Comparison of ENCODE assay signal across 18 mouse cellular contexts in genomic region chr15:31396755-31397154, GRCm38 (mm10). TPM values are rescaled to one million over a fixed set of nuclear protein-coding genes. Genes with fewer than 3 reads are reported as not detected.
DNase-seq lines count a peak whose midpoint lies in the region; ATAC-seq and TF ChIP-seq lines count a peak whose summit lies in the region.
"Had no signal": no experiment of that assay in that cellular context is flagged by ENCODE, and none has a peak within 500 bp of the region (broad histone marks: within the 10 kb centered on the region; RNA-seq: fewer than 3 reads in every experiment).

No protein-coding gene starts in this region.

- ATAC-seq in heart, embryonic 15.5 days (replicated peaks; ENCODE audit: insufficient number of reproducible peaks, insufficient read depth, low FRiP score, low read depth), result peak; percentile 80
- ATAC-seq: inflammation-experienced regulatory T-cells, adult 6 months; midbrain, embryonic 15.5 days had no signal

- TF ChIP-seq POLR2A in kidney, adult 2 months (IDR thresholded peaks at IDR 0.05; ENCODE audit: low read depth, low read length), result no peak

- H3K9ac ChIP-seq in heart, embryonic 15.5 days, result no peak overlapping the region
- H3K9ac ChIP-seq: liver, embryonic 14.5 days; midbrain, embryonic 15.5 days; neural tube, embryonic 12.5 days had no signal

- no peak for TF ChIP-seq CTCF in kidney, adult 2 months (conservative IDR thresholded peaks at IDR 0.05; ENCODE audit: insufficient read depth, insufficient read length, low read depth, low read length)

- H3K4me1 ChIP-seq in kidney, adult 2 months (ENCODE audit: control insufficient read depth, insufficient read depth, low read length), result peaks cover 11% of the 10 kb centered on the region; the same call in 1 of the 2 replicates
- peaks cover 31% of the 10 kb centered on the region for H3K4me1 ChIP-seq in heart, embryonic 15.5 days (replicated peaks)
- H3K4me1 ChIP-seq: embryonic facial prominence, embryonic 10.5 days; midbrain, embryonic 15.5 days; neural tube, embryonic 12.5 days had no signal

- H3K9me3 ChIP-seq in heart, embryonic 15.5 days (replicated peaks), result no peaks in the 10 kb centered on the region
- H3K9me3 ChIP-seq: embryonic facial prominence, embryonic 10.5 days; G1E; midbrain, embryonic 15.5 days; neural tube, embryonic 12.5 days had no signal

- H3K27me3 ChIP-seq in kidney, adult 2 months (replicated peaks; ENCODE audit: control insufficient read depth, insufficient read depth, low read length), result no peaks in the 10 kb centered on the region
- no peaks in the 10 kb centered on the region for H3K27me3 ChIP-seq in heart, embryonic 15.5 days
- H3K27me3 ChIP-seq: midbrain, embryonic 15.5 days; neural tube, embryonic 12.5 days had no signal

- H3K4me2 ChIP-seq in heart, embryonic 15.5 days, result peak overlapping the region; percentile 24
- H3K4me2 ChIP-seq: midbrain, embryonic 15.5 days; neural tube, embryonic 12.5 days had no signal

- no peak for DNase-seq in kidney, adult 2 months
- no peak for DNase-seq in kidney, postnatal 10 days
- DNase-seq in heart, adult 11 months, result peak; percentile 99
- peak; percentile 57 for DNase-seq in retina, postnatal 1 day
- DNase-seq in urinary bladder, adult 2 months (ENCODE audit: low spot score), result no peak
- DNase-seq in neural tube, embryonic 10.5 days (ENCODE audit: extremely low spot score, low spot score), result no peak
- no peak for DNase-seq in thymus, postnatal 36 days
- DNase-seq: cerebellum, adult 11-12 months; lung, postnatal 14 days; thymus, postnatal 4 days had no signal

- H3K4me3 ChIP-seq in kidney, adult 2 months (ENCODE audit: insufficient read depth, low read depth, low read length), result no peak overlapping the region
- no peak overlapping the region for H3K4me3 ChIP-seq in heart, embryonic 15.5 days
- H3K4me3 ChIP-seq: embryonic facial prominence, embryonic 10.5 days; midbrain, embryonic 15.5 days; neural tube, embryonic 12.5 days had no signal

- H3K27ac ChIP-seq in kidney, adult 2 months (ENCODE audit: insufficient read depth, low read depth, low read length), result peak overlapping the region; percentile 24; the same call in 1 of the 2 replicates
- peak overlapping the region; percentile 92 for H3K27ac ChIP-seq in heart, embryonic 15.5 days
- H3K27ac ChIP-seq: embryonic facial prominence, embryonic 10.5 days; kidney, postnatal 0 days; liver, embryonic 14.5 days; midbrain, embryonic 15.5 days; neural tube, embryonic 12.5 days had no signal

- WGBS in kidney, adult 2 months, result 54% methylated on average over 5 of the region's 5 CpGs
- WGBS in heart, embryonic 15.5 days, result 41% methylated on average over 5 of the region's 5 CpGs

- no peaks in the 10 kb centered on the region for H3K36me3 ChIP-seq in kidney, adult 2 months (ENCODE audit: control insufficient read depth, insufficient read depth, low read length)
- no peaks in the 10 kb centered on the region for H3K36me3 ChIP-seq in heart, embryonic 15.5 days
- H3K36me3 ChIP-seq: embryonic facial prominence, embryonic 10.5 days; G1E; midbrain, embryonic 15.5 days; neural tube, embryonic 12.5 days had no signal

RNA-seq across cellular contexts. Expression of gene Ankrd33b, which starts 29.2 kb away (rescaled TPM):
- polyA plus RNA-seq in kidney, adult 2 months (2012; rRNA removed), result 21.8 and 26.9 TPM in 2 replicates
- polyA plus RNA-seq in heart, embryonic 15.5 days (2015; fragmentation: Nextera tagmentation; extraction: Ambion mirVana), result 3.5 and 4.3 TPM in 2 replicates
- 0.85 and 1.1 TPM in 2 replicates for polyA plus RNA-seq in urinary bladder, adult 2 months (2012; rRNA removed)
- polyA plus RNA-seq: G1E; inflammation-experienced regulatory T-cells, adult 6 months had no signal

RNA-seq across cellular contexts. Expression of gene Ropn1l, which starts 56.8 kb away (rescaled TPM):
- 5.6 and 6.9 TPM in 2 replicates for polyA plus RNA-seq in kidney, adult 2 months (2012; rRNA removed)
- polyA plus RNA-seq in heart, embryonic 15.5 days (2015; fragmentation: Nextera tagmentation; extraction: Ambion mirVana), result 1.7 and 2.2 TPM in 2 replicates
- polyA plus RNA-seq in urinary bladder, adult 2 months (2012; rRNA removed), result 1.6 and 2.4 TPM in 2 replicates

Comparison
In these comparisons a context has a peak if more than half of its experiments do, and no peak if none do; other contexts are left out.
1. DNase-seq: peak in heart, adult 11 months (single experiment) and retina, postnatal 1 day (single experiment); none in kidney, adult 2 months (single experiment), kidney, postnatal 10 days (single experiment), urinary bladder, adult 2 months (single experiment), neural tube, embryonic 10.5 days (single experiment) and thymus, postnatal 36 days (0 of 2).